Mouse (Mus musculus): ENCODE measurements around the gene Tube1.
"Not testable (repeated sequence)": the region's sequence is repeated elsewhere in the genome, so short reads cannot be mapped to it uniquely, and the experiment has no call there.

Gene Tube1

DNA sequence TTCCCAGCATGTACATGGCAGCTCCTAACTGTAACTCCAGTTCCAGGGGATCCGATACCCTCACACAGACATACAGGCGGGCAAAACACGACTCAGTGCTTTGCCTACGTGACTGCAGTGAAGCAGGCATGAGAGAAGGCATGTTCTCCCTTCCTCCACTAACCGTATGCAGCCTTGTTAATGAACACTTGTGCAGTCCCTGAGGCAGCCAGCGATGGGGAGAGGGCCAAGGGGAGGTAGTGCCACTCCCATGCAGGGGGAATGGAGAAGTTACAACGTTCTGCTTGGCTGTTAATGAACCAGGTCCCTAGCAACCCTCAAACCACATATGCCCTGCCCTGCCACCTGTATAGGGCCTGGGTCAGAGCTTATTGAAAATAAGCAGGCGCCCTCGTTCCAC lies 35.9 kb downstream of the Tube1 start:
- in situ Hi-C loops (cut with MboI) = loop anchor here (5.0 kb wide), 1 partner anchor 353 kb away; no protein-coding TSS in a partner anchor

DNA sequence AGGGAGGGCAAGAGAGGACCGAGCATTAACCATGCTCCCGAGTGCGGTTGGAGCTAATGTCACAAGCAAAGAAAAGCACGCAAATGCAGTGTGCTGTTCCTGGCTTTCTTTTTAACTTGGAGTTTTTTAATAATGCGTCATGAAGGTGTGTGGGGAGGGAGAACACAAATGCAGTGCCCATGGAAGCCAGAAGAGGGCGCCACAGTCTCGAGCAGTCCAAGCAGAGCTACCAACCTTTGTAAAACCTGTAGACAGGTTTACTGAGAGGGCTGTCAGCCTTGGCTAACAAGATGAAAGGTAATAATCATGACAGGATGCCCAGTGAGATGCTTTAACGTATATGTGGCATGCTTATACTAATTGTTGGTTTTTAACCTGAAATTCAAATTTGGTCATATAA lies 36.4 kb downstream of the Tube1 start:
- in situ Hi-C loops (cut with MboI) = loop anchor here (5.0 kb wide), 1 partner anchor 352 kb away; no protein-coding TSS in a partner anchor

DNA sequence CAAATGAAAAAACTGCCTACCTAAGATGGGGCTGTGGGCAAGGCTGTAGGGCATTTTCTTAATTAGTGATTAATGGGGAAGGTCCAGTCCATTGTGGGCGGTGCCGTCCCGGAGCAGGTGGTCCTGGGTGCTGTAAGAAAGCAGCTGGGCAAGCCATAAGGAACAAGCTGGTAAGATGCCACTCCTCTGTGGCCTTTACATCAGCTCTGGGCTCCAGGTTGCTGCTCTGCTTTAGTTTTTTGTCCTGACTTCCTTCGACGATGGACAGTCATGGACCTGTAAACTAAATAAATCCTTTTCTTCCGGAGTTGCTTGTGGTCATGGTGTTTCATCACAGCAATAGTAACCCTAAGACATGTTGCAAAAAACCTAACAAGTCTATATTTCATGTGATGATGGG lies 36.9 kb downstream of the Tube1 start:
- in situ Hi-C loops (cut with MboI) = loop anchor here (5.0 kb wide), 1 partner anchor 352 kb away; no protein-coding TSS in a partner anchor

DNA sequence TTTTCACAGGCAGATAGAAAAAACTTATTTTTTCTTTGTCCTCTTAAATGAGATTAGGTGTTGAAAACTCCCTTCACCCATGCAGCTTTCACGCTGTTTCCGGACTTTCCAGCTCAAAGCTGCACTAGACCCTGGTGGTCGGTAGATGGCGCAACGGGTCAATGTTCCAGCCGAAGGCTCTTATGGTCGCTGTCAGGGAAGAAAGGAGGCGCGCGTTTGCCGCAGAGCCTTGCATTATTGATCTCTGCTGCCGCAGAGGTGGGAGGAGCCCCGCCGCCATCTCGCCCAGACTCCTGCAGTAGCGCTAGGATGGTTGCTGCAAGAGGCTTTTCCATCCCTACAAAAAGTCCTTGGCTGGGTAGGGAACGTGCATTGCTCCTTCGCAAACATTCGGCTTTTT lies 37.4 kb downstream of the Tube1 start:
- in situ Hi-C loops (cut with MboI) = loop anchor here (5.0 kb wide), 1 partner anchor 351 kb away; no protein-coding TSS in a partner anchor

DNA sequence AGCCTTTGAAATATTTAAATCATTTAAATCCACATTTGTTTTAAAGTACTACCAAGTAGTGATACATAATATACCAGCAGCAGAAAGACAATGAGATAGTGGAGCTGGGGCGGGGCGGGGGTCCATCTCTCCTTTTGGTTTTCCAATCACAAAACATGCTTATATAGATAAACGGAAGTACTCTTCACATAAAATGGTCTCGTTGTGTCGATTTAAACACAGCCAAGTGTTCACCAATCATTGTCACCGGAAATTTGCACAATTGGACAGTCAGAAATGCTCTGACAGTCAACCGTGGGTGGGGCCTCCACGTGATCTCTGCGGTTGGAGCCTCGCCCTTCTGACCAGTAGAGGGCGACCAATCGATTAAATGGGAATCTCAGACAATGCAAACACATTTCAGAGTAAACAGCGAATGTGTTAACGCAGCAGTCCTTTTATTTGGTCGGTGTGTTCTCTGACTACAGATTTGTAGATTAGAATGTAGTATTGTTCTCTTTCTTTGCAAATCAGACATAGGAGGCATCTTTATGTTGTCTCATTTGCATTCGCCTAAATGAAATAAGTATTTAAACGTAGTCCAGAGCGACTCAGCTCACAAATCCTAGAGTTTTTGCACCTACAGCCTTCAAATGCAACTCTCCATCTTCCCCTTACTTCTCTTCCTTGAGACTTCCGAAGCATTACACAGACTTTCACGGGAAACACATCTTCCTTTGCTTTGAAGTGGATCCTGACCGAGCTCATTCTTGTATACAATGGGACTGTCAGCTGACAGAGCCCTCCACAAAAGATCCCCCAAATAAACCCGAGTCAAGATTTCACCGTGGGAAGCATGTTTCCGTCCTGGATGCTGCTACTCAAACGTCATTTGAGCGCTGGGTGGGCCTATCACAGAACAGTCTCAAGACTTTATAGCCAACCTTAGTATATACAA lies 38.1 kb downstream of the Tube1 start:
- in situ Hi-C loops (cut with MboI) = loop anchor here (5.0 kb wide), 1 partner anchor 350 kb away; no protein-coding TSS in a partner anchor

DNA sequence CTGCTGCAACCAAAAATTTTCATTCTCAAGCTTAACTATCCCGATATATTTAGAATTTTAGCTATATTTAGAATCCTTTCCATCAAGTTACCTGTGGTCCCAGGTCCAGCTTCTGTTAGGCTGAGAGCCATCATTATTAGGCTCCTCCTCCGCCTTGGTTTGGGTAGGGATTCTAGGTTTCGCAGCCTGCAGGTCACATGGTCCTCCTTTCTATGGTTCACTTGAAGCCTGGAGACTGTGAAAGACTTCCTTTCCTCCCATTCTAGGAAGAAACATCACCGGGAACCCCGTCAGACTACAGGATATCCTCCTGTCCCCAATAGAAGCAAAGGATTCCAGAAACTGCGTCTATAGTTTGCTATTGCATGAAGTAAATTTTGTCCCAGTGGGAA lies 38.8 kb downstream of the Tube1 start:
- in situ Hi-C loops (cut with MboI) = loop anchor here (5.0 kb wide), 1 partner anchor 350 kb away; no protein-coding TSS in a partner anchor

DNA sequence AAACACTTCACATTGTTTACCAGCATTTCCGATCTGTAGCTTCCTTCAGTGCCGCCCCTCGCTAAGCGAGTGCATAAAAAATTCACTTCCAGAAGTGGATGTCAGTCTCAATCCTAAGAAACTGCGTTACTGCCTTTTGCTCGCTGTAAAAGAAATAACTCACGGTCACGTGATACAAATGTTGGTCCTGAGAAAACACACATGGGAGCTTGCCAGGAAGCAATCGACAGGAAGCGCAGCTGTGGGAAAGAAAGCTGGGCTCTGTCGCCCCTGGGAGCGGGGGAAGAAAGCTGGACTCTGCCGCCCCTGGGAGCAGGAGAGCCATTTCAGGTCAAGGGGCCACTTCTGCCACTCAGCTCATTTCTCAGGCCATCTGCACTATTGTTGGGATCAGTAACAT lies 39.3 kb downstream of the Tube1 start:
- in situ Hi-C loops (cut with MboI) = loop anchor here (5.0 kb wide), 1 partner anchor 349 kb away; no protein-coding TSS in a partner anchor

DNA sequence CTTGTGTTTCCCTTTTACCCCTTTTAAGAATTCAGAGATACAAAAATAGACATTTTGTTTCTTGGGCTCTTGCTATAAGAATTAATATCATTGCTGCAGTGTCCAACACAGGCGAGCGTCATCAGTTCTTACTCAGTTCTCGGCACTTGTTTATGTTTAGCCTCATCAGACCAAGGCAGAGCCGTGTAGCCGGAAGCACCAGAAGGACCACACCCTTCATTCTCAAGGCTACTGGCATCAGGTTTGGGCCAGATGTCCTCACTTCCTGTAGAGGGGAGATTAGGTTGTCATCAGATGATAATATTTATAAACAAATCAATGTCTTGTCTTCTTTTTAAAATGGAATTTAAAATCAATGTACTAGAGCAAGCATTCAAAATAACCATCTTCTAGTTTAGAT lies 43.2 kb downstream of the Tube1 start:
- in situ Hi-C loops (cut with MboI) = no loop called here

DNA sequence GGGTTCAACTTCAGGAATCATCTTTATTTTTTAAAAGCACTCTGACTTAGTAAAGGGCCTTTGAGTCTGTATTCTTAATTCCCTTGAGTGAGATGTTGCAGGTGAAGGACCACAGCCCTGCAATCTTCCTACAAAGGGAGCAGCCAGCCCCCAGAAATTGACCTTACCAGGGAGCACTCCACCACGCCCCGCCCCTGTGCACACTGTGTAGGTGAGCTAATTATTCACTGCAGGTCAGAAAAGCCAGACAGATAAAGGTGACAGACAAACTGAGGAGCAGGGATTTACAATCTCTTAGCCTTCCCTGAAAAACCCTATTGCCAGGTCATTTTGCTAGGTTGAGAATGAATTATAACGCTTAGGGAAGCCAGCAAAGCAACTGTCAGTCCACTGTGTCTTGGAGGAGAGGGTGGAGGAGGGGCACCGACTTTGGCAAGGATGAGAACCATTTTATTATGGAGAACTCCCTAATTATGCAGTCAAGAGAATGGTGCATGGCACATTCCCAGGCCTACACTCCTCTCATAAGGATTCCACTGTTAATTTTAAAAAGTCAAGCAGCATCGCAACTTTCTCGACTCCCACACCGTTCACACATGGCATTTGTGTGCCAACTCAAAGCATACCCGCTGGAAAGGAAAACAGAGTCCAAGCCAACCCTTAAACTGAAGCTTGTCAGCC lies 51.2 kb downstream of the Tube1 start:
- in situ Hi-C loops (cut with MboI) = no loop called here

DNA sequence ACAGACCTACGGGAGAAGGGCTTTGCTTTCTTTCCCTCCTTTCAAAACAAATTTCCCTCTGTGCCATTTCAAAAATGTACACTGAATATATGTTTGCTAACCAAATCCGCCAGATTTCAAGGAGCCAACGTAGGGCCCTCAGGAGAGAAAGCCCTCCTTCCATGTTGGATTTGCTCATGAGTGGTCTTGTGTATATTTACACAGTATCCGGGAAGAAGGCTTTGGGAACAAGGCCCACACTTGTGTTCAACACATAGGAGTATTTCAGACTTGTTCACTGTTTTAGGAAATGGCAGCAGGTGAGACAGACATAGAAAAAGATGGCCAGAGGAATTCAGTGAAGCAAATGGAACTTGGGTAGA lies 51.8 kb downstream of the Tube1 start:
- in situ Hi-C loops (cut with MboI) = no loop called here

DNA sequence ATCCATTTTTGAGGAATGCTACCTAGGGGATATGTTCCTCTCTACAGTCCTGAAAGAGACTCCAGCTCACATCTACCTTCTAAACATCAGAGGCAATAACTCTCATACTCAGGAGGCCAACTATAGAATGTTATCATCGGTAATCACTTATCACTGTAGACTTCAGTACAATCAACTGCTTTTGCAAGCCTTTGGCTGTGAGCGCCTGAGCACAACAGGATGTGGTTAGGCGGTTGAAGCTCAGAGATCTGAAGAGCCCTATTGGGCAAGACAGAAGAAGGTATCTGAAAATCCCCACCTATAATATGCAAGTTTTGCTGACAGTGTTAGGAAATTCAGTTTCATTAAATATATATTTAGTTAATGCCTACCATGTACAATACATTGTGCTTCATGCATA lies 58.9 kb downstream of the Tube1 start:
- in situ Hi-C loops (cut with MboI) = no loop called here

DNA sequence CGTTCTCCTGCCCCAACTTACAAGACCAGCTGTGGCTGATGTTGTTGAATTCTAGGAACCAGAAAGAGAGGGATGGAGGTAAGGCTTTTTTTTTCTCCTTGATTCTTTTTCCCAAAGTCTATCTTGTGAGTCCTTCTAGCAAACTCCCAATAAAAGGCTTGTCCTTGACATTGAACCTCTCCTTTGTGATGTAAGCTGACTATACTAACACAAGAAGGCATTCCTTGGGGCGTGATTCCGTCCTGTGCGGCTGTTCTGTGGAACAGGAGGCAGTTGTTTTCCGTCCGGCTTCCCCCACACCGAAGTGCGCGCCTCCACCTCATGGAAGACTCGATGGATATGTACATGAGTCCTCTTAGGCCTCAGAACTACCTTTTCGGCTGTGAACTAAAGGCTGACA lies 64.4 kb downstream of the Tube1 start:
- in situ Hi-C loops (cut with MboI) = not testable (repeated sequence)
